9 mouse cellular contexts compared by ENCODE assay signal in genomic region chr13:56698391-56698790, GRCm38 (mm10). TPM values are rescaled to one million over a fixed set of nuclear protein-coding genes. Genes with fewer than 3 reads are reported as not detected.
A peak's percentile ranks its signal among the peaks of the same experiment; 100 is the strongest.
DNase-seq lines count a peak whose midpoint lies in the region; ATAC-seq lines count a peak whose summit lies in the region.
"Had no signal": no experiment of that assay in that cellular context is flagged by ENCODE, and none has a peak within 500 bp of the region (broad histone marks: within the 10 kb centered on the region; RNA-seq: fewer than 3 reads in every experiment).

No protein-coding gene starts in this region.

- DNase-seq in embryo, embryonic 10 days (ENCODE audit: low spot score), result peak; percentile 45
- no peak for DNase-seq in embryo, embryonic 9.5 days (ENCODE audit: extremely low spot score)
- DNase-seq in thymus, postnatal 25 days, result peak; percentile 32
- DNase-seq in thymus, postnatal 36 days, result no peak
- peak; percentile 70 for DNase-seq in kidney, postnatal 10 days
- DNase-seq in mesoderm, embryonic 11.5 days (ENCODE audit: low read depth, low spot score), result peak; percentile 73

- no peaks in the 10 kb centered on the region for H3K9me3 ChIP-seq in stomach, embryonic 16.5 days (replicated peaks; ENCODE audit: control insufficient read depth, low read length)

- H3K9ac ChIP-seq in stomach, embryonic 16.5 days (ENCODE audit: low read length), result no peak overlapping the region

- peaks cover 27% of the 10 kb centered on the region for H3K4me1 ChIP-seq in stomach, embryonic 16.5 days (ENCODE audit: control insufficient read depth, insufficient read depth, low read length)

- H3K36me3 ChIP-seq in stomach, embryonic 16.5 days (ENCODE audit: control insufficient read depth, insufficient read depth, low read length), result no peaks in the 10 kb centered on the region

- WGBS in stomach, embryonic 16.5 days, result 21% methylated on average over 9 of the region's 9 CpGs

- H3K27me3 ChIP-seq in stomach, embryonic 16.5 days (ENCODE audit: control insufficient read depth, insufficient read depth, low read length), result no peaks in the 10 kb centered on the region

- H3K4me2 ChIP-seq in stomach, embryonic 16.5 days (ENCODE audit: low read depth, low read length), result no peak overlapping the region

- peak overlapping the region; percentile 42; the same call in 1 of the 2 replicates for H3K27ac ChIP-seq in stomach, embryonic 16.5 days (ENCODE audit: low read length)
- H3K27ac ChIP-seq: macrophage had no signal

- no peak overlapping the region for H3K4me3 ChIP-seq in stomach, embryonic 16.5 days (replicated peaks; ENCODE audit: low read length)

- ATAC-seq in stomach, embryonic 16.5 days (ENCODE audit: insufficient read depth, low FRiP score), result 0 out of 2 replicates have a peak, but pooled peaks have one; percentile 27
- no peak for ATAC-seq in erythroid progenitor cell, adult 5-6 weeks (replicated peaks; ENCODE audit: low FRiP score, poor library complexity, severe bottlenecking)

RNA-seq across cellular contexts. Expression of gene Smad5, which starts 4.4 kb away (rescaled TPM):
- polyA plus RNA-seq in stomach, embryonic 16.5 days (2015; fragmentation: Nextera tagmentation; extraction: Ambion mirVana), result 26.7 and 27.8 TPM in 2 replicates
- 2.5 and 18.4 TPM in 2 replicates for total RNA-seq in erythroid progenitor cell, adult 5-6 weeks (2015; ENCODE audit: low replicate concordance)
- 5.1 and 12.5 TPM in 2 replicates for total RNA-seq in erythroid progenitor cell, adult 5-6 weeks (2017; ENCODE audit: low replicate concordance)

RNA-seq across cellular contexts. Expression of gene Gm45623, which starts 55.2 kb away (rescaled TPM):
- polyA plus RNA-seq in stomach, embryonic 16.5 days (2015; fragmentation: Nextera tagmentation; extraction: Ambion mirVana), result 1.9 and 2.6 TPM in 2 replicates
- not detected in 2 replicates for total RNA-seq in erythroid progenitor cell, adult 5-6 weeks (2015; ENCODE audit: low replicate concordance)
- not detected in 2 replicates for total RNA-seq in erythroid progenitor cell, adult 5-6 weeks (2017; ENCODE audit: low replicate concordance)
- polyA plus RNA-seq: macrophage had no signal

Comparison
In these comparisons a context has a peak if more than half of its experiments do, and no peak if none do; other contexts are left out.
1. DNase-seq: peak in embryo, embryonic 10 days (single experiment), thymus, postnatal 25 days (single experiment), kidney, postnatal 10 days (single experiment) and mesoderm, embryonic 11.5 days (single experiment); none in embryo, embryonic 9.5 days (single experiment) and thymus, postnatal 36 days (0 of 2).